Mouse (Mus musculus) heart, postnatal 0 days (tissue): ENCODE data around the gene Rpl37a. TPM values are rescaled to one million over a fixed set of nuclear protein-coding genes. Genes with fewer than 3 reads are reported as not detected.

ENCODE experiments used
- ATAC-seq: fragments of 200-750 bp; cut with Nextera tagmentation; 2 replicates; pipeline ENCODE4 v1.8.0; 2017; ENCODE audit warnings: low read depth, moderate number of reproducible peaks, moderate library complexity; ENCODE audit not compliant: insufficient read depth
- DNase-seq: peaks from one replicate; pipeline ENCODE4 v3.0.0-alpha.2; 2016; ENCODE audit warnings: low spot score
- H3K27ac ChIP-seq: fragments of 300-500 bp; sonication (generic); 2 replicates; pipeline ENCODE4 v1.5.1; 2014; ENCODE audit warnings: low read depth, mild to moderate bottlenecking
- H3K27me3 ChIP-seq: fragments of 300-500 bp; sonication (generic); 2 replicates; pipeline ENCODE4 v1.6.1; 2014; ENCODE audit warnings: low read length, mixed read lengths; ENCODE audit not compliant: control insufficient read depth, insufficient read depth
- H3K36me3 ChIP-seq: fragments of 300-500 bp; sonication (generic); replicated peaks from 2 replicates; pipeline ENCODE4 v1.6.1; 2014; ENCODE audit warnings: low read length, mixed read lengths; ENCODE audit not compliant: control insufficient read depth, insufficient read depth
- H3K4me1 ChIP-seq: fragments of 300-500 bp; sonication (generic); 2 replicates; pipeline ENCODE4 v1.6.1; 2014; ENCODE audit warnings: antibody characterized with exemption; ENCODE audit not compliant: control insufficient read depth, insufficient read depth
- H3K4me2 ChIP-seq: fragments of 300-500 bp; sonication (generic); 2 replicates; pipeline ENCODE4 v1.6.1; 2014; ENCODE audit warnings: low read depth, mild to moderate bottlenecking, low read length, moderate library complexity
- H3K4me3 ChIP-seq: fragments of 300-500 bp; sonication (generic); 2 replicates; pipeline ENCODE4 v1.5.1; 2014; ENCODE audit warnings: low read depth, low read length
- H3K9ac ChIP-seq: fragments of 300-500 bp; sonication (generic); replicated peaks from 2 replicates; pipeline ENCODE4 v1.6.1; 2014; ENCODE audit warnings: low read depth, low read length, mixed read lengths
- H3K9me3 ChIP-seq: fragments of 300-500 bp; sonication (generic); replicated peaks from 2 replicates; pipeline ENCODE4 v1.6.1; 2016; ENCODE audit warnings: low read length; ENCODE audit not compliant: control insufficient read depth
- CTCF ChIP-seq: IDR thresholded peaks from 2 replicates; pipeline ENCODE4 v1.5.1; 2016; ENCODE audit warnings: antibody characterized with exemption, control low read depth, low read depth
- EP300 ChIP-seq: IDR thresholded peaks from 2 replicates; pipeline ENCODE4 v1.6.1; 2016; ENCODE audit warnings: antibody characterized with exemption, low read depth
- WGBS: fragments of 180-500 bp; shearing (Covaris S2); extraction: QIAGEN DNeasy Blood & Tissue Kit; methylation state at CpG from one replicate; pipeline ENCODE4 v1.1.7; 2014; 5-methylcytosine and 5-hydroxymethylcytosine counted together
- polyA plus RNA-seq: library from polyadenylated mRNA; unstranded; fragments of >200 nt; fragmentation: Nextera tagmentation; extraction: Ambion mirVana; gene quantifications from 2 replicates; pipeline ENCODE4 v1.2.1, GENCODE M21; 2015
- total RNA-seq: library from RNA; depleted of rRNA; stranded (reverse); fragments of >200 nt; gene quantifications from 2 replicates; pipeline ENCODE4 v1.2.3, GENCODE M21; 2014; ENCODE audit warnings: low replicate concordance

Gene Rpl37a
- total and polyA plus RNA-seq, 2 experiments from 2014 or later, result 412 to 1,097 TPM

DNA sequence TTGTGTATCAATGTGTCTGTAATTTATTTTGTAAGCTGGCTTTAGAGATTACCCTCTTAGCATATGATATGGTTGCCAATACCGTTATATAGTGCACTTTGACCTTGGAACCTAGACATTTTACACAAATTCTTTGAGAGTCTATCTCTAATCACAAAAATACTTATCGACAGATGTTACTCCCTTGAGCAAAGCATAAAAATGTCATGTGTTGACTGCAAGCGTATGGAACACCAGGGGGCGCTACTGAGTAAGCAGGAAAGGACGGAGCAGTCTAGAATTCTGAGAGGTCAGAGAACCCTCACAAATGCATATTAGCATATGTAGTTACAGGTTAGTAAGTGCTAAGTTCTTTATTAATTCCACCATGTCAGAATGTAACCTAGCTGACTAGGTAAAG, 5.8 kb downstream of the Rpl37a start:
- Histone ChIP-seq H3K9me3 (no peaks in the 10 kb centered on the region), H3K27ac (no peak overlapping the region), H3K4me3 (no peak overlapping the region), H3K27me3 (no peaks in the 10 kb centered on the region), H3K4me1 (peaks cover 13% of the 10 kb centered on the region), H3K36me3 (peaks cover 36% of the 10 kb centered on the region), H3K4me2 (no peak overlapping the region), H3K9ac (no peak overlapping the region)
- DNase-seq (peak; percentile 74), ATAC-seq (peak; percentile 43; the same call in 1 of the 2 replicates)
- WGBS, result 8% methylated on average over 5 of the region's 5 CpGs
- peak; percentile 97 for TF ChIP-seq CTCF
- TF ChIP-seq EP300, result no peak

DNA sequence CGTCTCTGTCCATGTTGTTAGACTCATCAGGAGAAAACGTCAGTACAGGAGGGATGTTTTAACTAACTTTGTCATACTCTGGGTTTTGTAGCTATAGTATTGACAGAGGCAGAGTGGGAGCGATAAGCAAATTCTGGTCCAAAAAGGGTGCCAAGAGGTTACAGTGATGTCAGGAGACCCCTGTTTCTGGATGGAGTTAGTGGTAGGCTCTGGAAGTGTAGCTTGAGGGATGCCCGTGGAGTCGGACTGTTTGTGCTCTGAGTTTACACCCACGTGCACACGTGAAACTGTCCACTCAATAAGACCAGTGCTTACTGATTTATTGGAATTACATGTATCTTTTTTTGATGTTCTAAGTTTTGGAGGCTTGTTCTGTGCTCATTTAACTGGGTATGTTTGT, 6.5 kb downstream of the Rpl37a start:
- Histone ChIP-seq H3K9ac (no peak overlapping the region), H3K4me1 (peaks cover 9% of the 10 kb centered on the region), H3K4me2 (no peak overlapping the region), H3K27ac (no peak overlapping the region), H3K4me3 (no peak overlapping the region), H3K27me3 (no peaks in the 10 kb centered on the region), H3K36me3 (peaks cover 34% of the 10 kb centered on the region), H3K9me3 (no peaks in the 10 kb centered on the region)
- ATAC-seq, result no peak
- TF ChIP-seq CTCF (no peak), EP300 (no peak)
- 85% methylated on average over 7 of the region's 7 CpGs for WGBS
- no peak for DNase-seq

DNA sequence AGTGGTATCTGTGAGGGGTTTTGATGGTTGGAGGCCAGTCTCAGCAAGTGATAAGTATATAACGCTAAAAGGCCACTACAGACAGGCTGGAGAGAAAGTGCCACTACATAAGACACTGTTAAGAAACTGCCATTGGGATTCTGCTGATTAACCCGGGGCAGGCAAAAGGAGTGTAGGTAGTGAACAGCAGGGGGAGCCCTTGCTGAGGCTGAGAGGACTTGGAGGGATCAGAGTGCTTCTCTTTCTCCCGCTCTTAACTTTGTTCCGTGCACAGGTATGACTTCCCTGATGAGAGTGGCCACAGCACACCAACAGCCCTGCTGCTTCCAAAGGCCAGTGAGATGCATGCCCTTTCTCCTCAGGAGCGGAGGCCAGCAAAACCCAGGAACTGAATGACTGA, 7.8 kb downstream of the Rpl37a start:
- Histone ChIP-seq H3K4me3 (no peak overlapping the region), H3K27me3 (no peaks in the 10 kb centered on the region), H3K9ac (no peak overlapping the region), H3K9me3 (no peaks in the 10 kb centered on the region), H3K4me2 (no peak overlapping the region), H3K27ac (no peak overlapping the region), H3K36me3 (peaks cover 22% of the 10 kb centered on the region), H3K4me1 (no peaks in the 10 kb centered on the region)
- peak; percentile 47; the same call in 1 of the 2 replicates for ATAC-seq
- WGBS, result 26% methylated on average over 5 of the region's 5 CpGs
- DNase-seq, result peak; percentile 47
- TF ChIP-seq CTCF (peak; percentile 74), EP300 (no peak)

DNA sequence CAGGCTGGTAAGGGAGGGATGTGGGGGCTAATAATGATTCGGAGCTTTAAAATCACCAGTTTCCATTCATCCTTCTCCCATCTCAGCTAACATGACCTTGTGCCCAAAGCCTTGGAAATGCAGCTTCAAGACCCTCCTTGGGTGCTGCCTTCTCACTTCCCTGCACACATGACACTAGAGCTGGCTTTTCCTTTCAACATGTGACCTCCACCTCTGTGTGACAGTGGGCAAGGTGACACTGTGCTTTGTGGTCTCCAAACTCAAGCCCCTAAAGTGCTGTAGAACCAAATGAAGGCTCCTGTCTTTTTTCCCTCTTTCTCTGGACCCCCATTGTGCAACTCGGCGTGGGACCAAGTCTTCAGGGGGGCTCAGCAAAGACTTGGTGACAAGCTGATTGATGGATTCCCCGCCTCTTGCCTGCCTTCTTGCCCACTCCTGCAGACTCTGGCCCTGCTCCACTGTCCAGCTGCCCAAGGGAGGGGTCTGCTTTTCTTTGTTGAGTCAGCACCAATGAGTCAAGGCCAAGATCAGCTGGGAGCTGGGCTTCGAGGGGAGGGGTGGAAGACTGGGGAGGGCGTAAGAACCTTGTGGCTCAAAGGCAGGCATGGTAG, 9.1 kb downstream of the Rpl37a start:
- no peaks in the 10 kb centered on the region for H3K27me3 ChIP-seq
- no peaks in the 10 kb centered on the region for H3K4me1 ChIP-seq
- no peaks in the 10 kb centered on the region for H3K9me3 ChIP-seq
- TF ChIP-seq CTCF (no peak), EP300 (no peak)
- no peak overlapping the region for H3K4me2 ChIP-seq
- DNase-seq, result no peak
- no peak overlapping the region for H3K4me3 ChIP-seq
- H3K9ac ChIP-seq, result no peak overlapping the region
- peaks cover 9% of the 10 kb centered on the region for H3K36me3 ChIP-seq
- no peak overlapping the region for H3K27ac ChIP-seq
- WGBS, result 61% methylated on average over 6 of the region's 6 CpGs
- ATAC-seq, result no peak

DNA sequence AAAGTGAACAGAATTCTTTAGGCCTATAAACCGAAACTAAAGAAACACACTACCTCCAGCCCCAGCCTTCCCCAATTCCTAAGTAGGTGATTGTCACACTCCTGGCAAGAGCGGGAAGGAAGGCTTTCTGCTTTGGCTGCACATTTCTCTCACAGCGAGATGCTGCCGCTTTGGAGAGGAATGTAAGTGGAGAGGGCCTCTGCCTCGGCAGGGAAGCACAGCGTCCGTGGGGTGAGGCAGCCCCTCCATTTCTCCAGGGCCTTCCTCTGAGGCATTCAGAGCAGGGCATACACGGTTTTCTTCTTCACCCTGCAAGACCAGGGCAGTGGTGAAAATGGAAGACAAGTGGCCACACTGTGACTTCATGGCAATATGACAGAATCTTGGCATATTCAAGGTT, 11.6 kb downstream of the Rpl37a start:
- H3K9me3 ChIP-seq, result no peaks in the 10 kb centered on the region
- 39% methylated on average over 8 of the region's 8 CpGs for WGBS
- no peak for TF ChIP-seq CTCF
- TF ChIP-seq EP300, result no peak
- H3K36me3 ChIP-seq, result no peaks in the 10 kb centered on the region
- no peak for DNase-seq
- no peak overlapping the region for H3K27ac ChIP-seq
- no peak overlapping the region for H3K4me3 ChIP-seq
- ATAC-seq, result no peak
- H3K27me3 ChIP-seq, result no peaks in the 10 kb centered on the region
- no peak overlapping the region for H3K4me2 ChIP-seq
- no peaks in the 10 kb centered on the region for H3K4me1 ChIP-seq
- H3K9ac ChIP-seq, result no peak overlapping the region

DNA sequence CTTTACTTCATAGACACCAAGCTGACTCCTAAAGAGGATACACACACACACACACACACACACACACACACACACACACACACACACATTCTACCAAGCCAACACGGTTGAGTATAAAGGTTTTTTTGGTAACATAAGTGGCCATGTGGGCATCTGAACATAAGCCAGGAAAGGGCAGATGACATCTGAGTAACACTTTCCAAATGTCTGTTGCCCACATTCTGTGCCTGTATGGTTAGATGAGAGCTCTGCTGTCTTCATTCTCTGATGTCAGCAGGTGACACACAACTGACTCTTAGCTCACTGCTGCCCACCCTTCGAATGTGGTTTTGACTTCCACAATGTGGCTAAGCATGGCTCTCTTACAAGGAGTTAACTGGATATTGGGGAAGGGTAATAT, 13.3 kb downstream of the Rpl37a start:
- Histone ChIP-seq H3K4me1 (no peaks in the 10 kb centered on the region), H3K27me3 (no peaks in the 10 kb centered on the region), H3K4me3 (no peak overlapping the region), H3K9ac (no peak overlapping the region), H3K9me3 (no peaks in the 10 kb centered on the region), H3K27ac (no peak overlapping the region), H3K36me3 (no peaks in the 10 kb centered on the region), H3K4me2 (no peak overlapping the region)
- no peak for TF ChIP-seq EP300
- TF ChIP-seq CTCF, result no peak
- 61% methylated on average over 2 of the region's 2 CpGs for WGBS
- DNase-seq (no peak), ATAC-seq (no peak)
